Mouse (Mus musculus): ENCODE results near the gene Plcb1. TPM values are rescaled to one million over a fixed set of nuclear protein-coding genes. Genes with fewer than 3 reads are reported as not detected.

The Plcb1 gene
- polyA plus RNA-seq, 1 experiment from 2014 or later, result 4.4 TPM

- 40% methylated on average over 6 of the region's 6 CpGs for WGBS (ENCODE audit: insufficient replicate concordance)
- ATAC-seq, result peak; percentile 62
Measured at GRCm38 (mm10) chr2:134844391-134845238, 58.7 kb downstream of the Plcb1 start.

DNA sequence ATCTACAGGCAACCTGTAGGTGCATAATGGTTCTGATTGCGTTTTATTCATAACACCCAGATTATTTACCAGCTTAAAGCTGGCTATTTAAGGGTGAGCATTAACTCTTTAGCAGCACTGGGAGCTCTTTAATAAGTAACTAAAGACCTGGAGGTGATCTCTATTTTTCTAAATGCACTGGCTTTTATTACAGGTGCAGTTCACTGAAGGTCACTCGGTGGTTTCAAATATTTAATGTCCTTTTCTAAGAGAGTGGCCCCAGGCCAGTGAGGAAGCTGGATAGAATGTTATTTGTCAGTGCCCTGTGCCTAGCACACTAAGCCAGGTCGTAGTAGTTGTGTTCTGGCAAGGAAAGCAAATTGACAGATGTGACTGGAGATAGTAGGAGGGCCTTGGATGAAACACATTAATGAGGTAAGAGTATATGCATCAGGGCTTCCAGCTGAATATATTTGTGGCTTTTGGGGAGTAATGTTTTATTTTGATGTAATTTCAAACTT lies 59.4 kb downstream of the Plcb1 start:
- Histone ChIP-seq H3K27me3 (replicated peaks) (no peaks in the 10 kb centered on the region), H3K36me3 (no peaks in the 10 kb centered on the region), H3K4me2 (no peak overlapping the region), H3K27ac (no peak overlapping the region), H3K9me3 (replicated peaks) (no peaks in the 10 kb centered on the region), H3K4me1 (peaks cover 21% of the 10 kb centered on the region), H3K9ac (no peak overlapping the region), H3K4me3 (no peak overlapping the region)
- WGBS (ENCODE audit: insufficient replicate concordance), result 51% methylated on average over 3 of the region's 3 CpGs
- no peak for ATAC-seq

More at GRCm38 (mm10) chr2:134844391-134845238, 58.7 kb downstream of the Plcb1 start:
- peaks cover 21% of the 10 kb centered on the region for H3K4me1 ChIP-seq
- no peak overlapping the region for H3K4me2 ChIP-seq
- no peaks in the 10 kb centered on the region for H3K9me3 ChIP-seq (replicated peaks)
- H3K4me3 ChIP-seq, result no peak overlapping the region
- no peaks in the 10 kb centered on the region for H3K27me3 ChIP-seq (replicated peaks)
- no peak overlapping the region for H3K27ac ChIP-seq
- H3K36me3 ChIP-seq, result no peaks in the 10 kb centered on the region
- no peak overlapping the region for H3K9ac ChIP-seq

- Histone ChIP-seq H3K4me1 (peaks cover 21% of the 10 kb centered on the region), H3K4me2 (no peak overlapping the region), H3K9me3 (replicated peaks) (no peaks in the 10 kb centered on the region), H3K36me3 (no peaks in the 10 kb centered on the region), H3K27ac (no peak overlapping the region), H3K27me3 (replicated peaks) (no peaks in the 10 kb centered on the region), H3K9ac (no peak overlapping the region), H3K4me3 (no peak overlapping the region)
- no peak for ATAC-seq
- WGBS (ENCODE audit: insufficient replicate concordance), result 60% methylated on average over 3 of the region's 3 CpGs
Measured at GRCm38 (mm10) chr2:134846555-134846954, 60.7 kb downstream of the Plcb1 start.

DNA sequence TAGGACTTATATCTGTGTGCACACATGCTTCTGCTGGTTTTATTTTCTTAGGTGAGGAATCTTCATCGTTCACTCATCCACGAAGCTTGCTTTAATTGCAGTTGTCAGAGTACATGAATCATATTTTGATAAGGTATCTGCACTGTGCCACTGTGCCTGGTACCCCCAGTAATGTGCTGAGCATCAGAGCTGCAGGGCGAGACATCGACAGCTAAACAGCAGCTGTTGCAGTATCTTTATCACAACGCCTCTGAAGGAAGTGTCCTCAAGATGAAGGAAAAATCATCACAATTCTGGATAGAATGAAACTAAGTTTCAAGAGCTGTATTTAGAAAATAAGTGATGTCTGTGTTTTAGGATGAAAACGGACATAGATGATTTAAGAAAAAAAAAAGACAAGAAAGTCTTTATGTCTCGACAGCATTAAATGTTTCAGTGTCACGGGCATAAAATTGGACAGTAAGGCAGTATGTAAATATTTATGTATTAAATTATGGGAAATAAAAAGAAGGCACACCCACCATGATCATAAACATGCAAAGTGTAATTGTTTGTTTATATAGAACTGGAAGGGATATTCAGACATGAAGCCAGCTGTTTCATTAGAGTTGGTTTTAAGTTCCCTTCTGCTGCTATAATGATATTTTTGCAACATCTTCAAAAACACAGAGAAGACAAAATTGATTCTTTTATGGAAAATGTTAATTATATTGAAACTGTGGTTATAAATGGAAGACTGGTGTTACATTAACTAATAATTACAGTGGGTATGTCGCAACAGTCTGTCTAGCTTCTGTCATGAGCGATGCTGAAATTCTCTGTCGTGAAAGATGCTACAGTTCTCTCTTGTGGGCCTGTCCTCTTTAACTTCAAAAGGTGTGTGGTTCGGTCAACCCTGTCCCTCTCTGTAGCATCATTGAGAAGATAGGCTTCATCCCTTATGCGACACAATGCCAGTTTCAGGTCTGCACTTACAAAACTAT lies 65.6 kb downstream of the Plcb1 start:
- 67% methylated on average over 13 of the region's 13 CpGs for WGBS (ENCODE audit: insufficient replicate concordance)

GRCm38 (mm10) chr2:134856239-134856638 lies 70.4 kb downstream of the Plcb1 start:
- Histone ChIP-seq H3K4me2 (no peak overlapping the region), H3K4me3 (no peak overlapping the region), H3K27me3 (replicated peaks) (no peaks in the 10 kb centered on the region), H3K9me3 (replicated peaks) (no peaks in the 10 kb centered on the region), H3K27ac (no peak overlapping the region), H3K9ac (no peak overlapping the region), H3K36me3 (no peaks in the 10 kb centered on the region), H3K4me1 (no peaks in the 10 kb centered on the region; the same call in 1 of the 2 replicates)
- ATAC-seq, result no peak

More for the DNA sequence above, 65.6 kb downstream of the Plcb1 start:
- Histone ChIP-seq H3K4me1 (no peaks in the 10 kb centered on the region; the same call in 1 of the 2 replicates), H3K36me3 (no peaks in the 10 kb centered on the region), H3K27ac (no peak overlapping the region), H3K4me3 (no peak overlapping the region), H3K9ac (no peak overlapping the region), H3K9me3 (replicated peaks) (no peaks in the 10 kb centered on the region), H3K27me3 (replicated peaks) (no peaks in the 10 kb centered on the region), H3K4me2 (no peak overlapping the region)
- no peak for ATAC-seq

GRCm38 (mm10) chr2:134856691-134857090 lies 70.8 kb downstream of the Plcb1 start:
- Histone ChIP-seq H3K4me2 (no peak overlapping the region), H3K9me3 (replicated peaks) (no peaks in the 10 kb centered on the region), H3K27me3 (replicated peaks) (no peaks in the 10 kb centered on the region), H3K36me3 (no peaks in the 10 kb centered on the region), H3K4me3 (no peak overlapping the region), H3K9ac (no peak overlapping the region), H3K4me1 (no peaks in the 10 kb centered on the region; the same call in 1 of the 2 replicates), H3K27ac (no peak overlapping the region)
- WGBS (ENCODE audit: insufficient replicate concordance), result 52% methylated on average over 2 of the region's 2 CpGs
- ATAC-seq, result no peak

DNA sequence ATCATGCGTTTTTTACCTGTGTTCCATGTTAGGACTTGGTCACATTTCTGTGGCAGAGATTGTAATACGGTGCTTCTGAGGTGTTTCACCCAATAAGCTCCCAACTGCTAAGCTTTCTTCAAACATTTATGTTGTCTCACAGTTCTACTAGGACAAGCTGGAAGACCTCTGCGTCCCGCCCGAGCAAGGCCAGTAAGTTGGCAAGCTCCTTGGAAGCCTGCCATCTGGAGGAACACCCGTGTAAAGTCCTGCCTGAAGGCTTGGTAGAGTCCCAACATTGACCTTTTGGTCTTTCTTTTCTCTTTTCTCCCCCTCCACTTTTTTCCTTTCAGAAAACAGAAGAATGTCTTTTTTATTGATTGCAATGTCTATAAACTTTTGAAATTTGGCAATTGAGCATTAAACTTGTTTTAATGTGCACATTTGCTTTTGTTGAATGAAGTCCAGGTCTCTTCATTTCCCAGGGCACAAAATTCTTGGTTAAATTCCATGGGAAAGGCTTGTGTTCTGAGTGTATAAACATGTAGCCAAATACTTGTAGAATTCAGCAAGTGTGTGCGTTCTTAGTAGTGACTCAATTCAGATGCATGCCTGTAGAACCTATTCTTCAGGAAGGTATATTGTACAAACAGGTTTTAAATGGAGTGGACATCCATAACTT lies 79.2 kb downstream of the Plcb1 start:
- H3K27ac ChIP-seq, result no peak overlapping the region
- no peaks in the 10 kb centered on the region for H3K27me3 ChIP-seq (replicated peaks)
- no peak overlapping the region for H3K9ac ChIP-seq
- no peak overlapping the region for H3K4me3 ChIP-seq
- no peaks in the 10 kb centered on the region for H3K4me1 ChIP-seq
- 70% methylated on average over 7 of the region's 7 CpGs for WGBS (ENCODE audit: insufficient replicate concordance)
- no peak overlapping the region for H3K4me2 ChIP-seq
- no peaks in the 10 kb centered on the region for H3K9me3 ChIP-seq (replicated peaks)
- ATAC-seq, result no peak
- no peaks in the 10 kb centered on the region for H3K36me3 ChIP-seq

DNA sequence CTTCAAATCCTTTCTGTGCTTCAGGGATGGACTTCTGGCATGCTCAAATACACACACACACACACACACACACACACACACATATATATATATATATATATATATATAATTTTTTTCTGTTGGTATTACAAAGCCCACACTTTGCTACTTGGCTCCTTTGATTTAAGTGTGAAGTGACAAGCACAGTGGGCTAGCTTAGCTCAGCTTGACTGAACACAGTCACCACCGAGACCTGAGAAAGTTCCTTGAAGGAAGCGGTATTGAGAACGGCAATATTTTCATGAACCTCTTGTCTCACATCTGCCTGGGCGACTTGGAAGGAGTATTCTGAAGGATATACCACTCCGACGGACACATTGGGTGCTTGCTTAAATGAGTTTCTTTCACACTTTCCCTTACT lies 81.5 kb downstream of the Plcb1 start:
- 82% methylated on average over 6 of the region's 6 CpGs for whole genome bisulfite sequencing (ENCODE audit: insufficient replicate concordance)
- H3K36me3 ChIP-seq, result no peaks in the 10 kb centered on the region
- no peak overlapping the region for H3K9ac ChIP-seq
- H3K4me3 ChIP-seq, result no peak overlapping the region
- H3K4me1 ChIP-seq, result peaks cover 11% of the 10 kb centered on the region
- no peaks in the 10 kb centered on the region for H3K27me3 ChIP-seq (replicated peaks)
- no peak overlapping the region for H3K4me2 ChIP-seq
- no peak for ATAC-seq
- H3K27ac ChIP-seq, result no peak overlapping the region
- no peaks in the 10 kb centered on the region for H3K9me3 ChIP-seq (replicated peaks)

GRCm38 (mm10) chr2:134871692-134872489 lies 86.0 kb downstream of the Plcb1 start:
- no peaks in the 10 kb centered on the region for H3K9me3 ChIP-seq (replicated peaks)
- H3K4me1 ChIP-seq, result peaks cover 21% of the 10 kb centered on the region
- WGBS (ENCODE audit: insufficient replicate concordance), result 39% methylated on average over 9 of the region's 9 CpGs
- no peak overlapping the region for H3K9ac ChIP-seq
- H3K4me2 ChIP-seq, result peak overlapping the region; percentile 47
- peak; percentile 38 for ATAC-seq
- H3K36me3 ChIP-seq, result no peaks in the 10 kb centered on the region
- no peaks in the 10 kb centered on the region for H3K27me3 ChIP-seq (replicated peaks)
- peak overlapping the region; percentile 48; the same call in 1 of the 2 replicates for H3K27ac ChIP-seq
- H3K4me3 ChIP-seq, result peak overlapping the region; percentile 1; the same call in 1 of the 2 replicates

DNA sequence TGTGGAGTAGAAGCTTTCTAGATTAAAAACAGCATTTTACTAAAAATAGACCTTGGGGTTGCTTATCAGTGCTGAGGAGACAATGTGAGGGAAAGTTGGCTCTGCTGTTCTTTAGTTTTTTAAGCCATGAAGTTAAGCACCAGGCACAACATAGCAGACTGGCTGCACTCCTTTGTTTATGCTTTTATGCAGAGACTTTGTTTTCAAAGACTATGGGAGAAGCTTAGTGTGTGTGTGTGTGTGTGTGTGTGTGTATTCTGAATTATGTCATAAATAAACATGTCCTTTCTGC lies 86.6 kb downstream of the Plcb1 start:
- Histone ChIP-seq H3K9me3 (replicated peaks) (no peaks in the 10 kb centered on the region), H3K36me3 (no peaks in the 10 kb centered on the region), H3K27ac (peak overlapping the region; percentile 48), H3K4me3 (peak overlapping the region; percentile 1; the same call in 1 of the 2 replicates), H3K4me1 (peaks cover 21% of the 10 kb centered on the region), H3K9ac (no peak overlapping the region), H3K4me2 (peak overlapping the region; percentile 47), H3K27me3 (replicated peaks) (no peaks in the 10 kb centered on the region)
- ATAC-seq, result peak; percentile 84

DNA sequence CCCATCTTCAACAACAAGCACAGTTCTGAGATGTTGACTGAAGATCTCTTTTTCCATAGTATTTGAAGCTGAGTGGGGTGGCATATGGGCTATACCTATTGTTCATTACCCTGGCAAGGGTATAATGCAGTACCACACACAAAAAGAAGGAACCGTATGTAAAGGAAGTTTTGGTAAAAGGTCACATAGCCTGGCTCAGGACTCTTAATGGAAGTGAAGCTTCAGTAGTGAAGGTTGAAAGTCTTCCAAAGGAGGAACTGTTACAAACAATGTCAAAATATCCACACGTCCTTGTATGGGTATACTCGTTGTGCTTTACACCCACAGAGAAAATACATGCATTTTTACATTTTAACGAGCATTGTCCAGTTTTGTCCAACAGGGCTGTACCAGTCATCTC lies 91.3 kb downstream of the Plcb1 start:
- Histone ChIP-seq H3K9me3 (replicated peaks) (no peaks in the 10 kb centered on the region), H3K4me2 (no peak overlapping the region), H3K9ac (no peak overlapping the region), H3K27me3 (replicated peaks) (no peaks in the 10 kb centered on the region), H3K4me1 (peaks cover 12% of the 10 kb centered on the region), H3K4me3 (no peak overlapping the region), H3K27ac (no peak overlapping the region), H3K36me3 (no peaks in the 10 kb centered on the region)
- no peak for ATAC-seq
- 68% methylated on average over 4 of the region's 4 CpGs for WGBS (ENCODE audit: insufficient replicate concordance)
